Mouse (Mus musculus): ENCODE results near the gene Smchd1. TPM values are rescaled to one million over a fixed set of nuclear protein-coding genes. Genes with fewer than 3 reads are reported as not detected.

Smchd1 gene
- polyA plus RNA-seq, 1 experiment from 2014 or later: 24.6 TPM

- Histone ChIP-seq H3K36me3 (ENCODE audit: control insufficient read depth, insufficient read depth) (peaks cover 23% of the 10 kb centered on the region), H3K27me3 (ENCODE audit: control insufficient read depth, insufficient read depth, low read depth, low read length) (no peaks in the 10 kb centered on the region), H3K9ac (ENCODE audit: low read depth, low read length) (no peak overlapping the region), H3K4me3 (ENCODE audit: low read depth, low read length) (no peak overlapping the region), H3K4me1 (ENCODE audit: control insufficient read depth, low read depth, low read length) (no peaks in the 10 kb centered on the region), H3K27ac (ENCODE audit: low read length) (no peak overlapping the region), H3K4me2 (ENCODE audit: low read depth, low read length) (no peak overlapping the region), H3K9me3 (replicated peaks; ENCODE audit: control insufficient read depth, low read length) (no peaks in the 10 kb centered on the region; the same call in 1 of the 2 replicates)
- 23% methylated on average over 1 of the region's 1 CpGs for WGBS (ENCODE audit: insufficient replicate concordance)
- no peak for ATAC-seq (ENCODE audit: low read depth)
Measured at GRCm38 (mm10) chr17:71417008-71417407, 58.1 kb downstream of the Smchd1 start.

GRCm38 (mm10) chr17:71387401-71387800 is 87.7 kb downstream of the Smchd1 start:
- no peak overlapping the region for H3K27ac ChIP-seq (ENCODE audit: low read length)
- ATAC-seq (ENCODE audit: low read depth): no peak
- H3K4me1 ChIP-seq (ENCODE audit: control insufficient read depth, low read depth, low read length): no peaks in the 10 kb centered on the region
- H3K4me3 ChIP-seq (ENCODE audit: low read depth, low read length): no peak overlapping the region
- WGBS (ENCODE audit: insufficient replicate concordance): 72% methylated on average over 3 of the region's 3 CpGs
- H3K9me3 ChIP-seq (replicated peaks; ENCODE audit: control insufficient read depth, low read length): no peaks in the 10 kb centered on the region
- H3K9ac ChIP-seq (ENCODE audit: low read depth, low read length): no peak overlapping the region
- H3K36me3 ChIP-seq (ENCODE audit: control insufficient read depth, insufficient read depth): peaks cover 24% of the 10 kb centered on the region
- H3K4me2 ChIP-seq (ENCODE audit: low read depth, low read length): no peak overlapping the region
- H3K27me3 ChIP-seq (ENCODE audit: control insufficient read depth, insufficient read depth, low read depth, low read length): no peaks in the 10 kb centered on the region

GRCm38 (mm10) chr17:71380346-71380745 is 94.8 kb downstream of the Smchd1 start:
- no peaks in the 10 kb centered on the region for H3K27me3 ChIP-seq (ENCODE audit: control insufficient read depth, insufficient read depth, low read depth, low read length)
- H3K9ac ChIP-seq (ENCODE audit: low read depth, low read length): no peak overlapping the region
- H3K36me3 ChIP-seq (ENCODE audit: control insufficient read depth, insufficient read depth): peaks cover 17% of the 10 kb centered on the region
- H3K27ac ChIP-seq (ENCODE audit: low read length): no peak overlapping the region
- no peaks in the 10 kb centered on the region for H3K9me3 ChIP-seq (replicated peaks; ENCODE audit: control insufficient read depth, low read length)
- no peak overlapping the region for H3K4me3 ChIP-seq (ENCODE audit: low read depth, low read length)
- no peaks in the 10 kb centered on the region for H3K4me1 ChIP-seq (ENCODE audit: control insufficient read depth, low read depth, low read length)
- 91% methylated on average over 14 of the region's 14 CpGs for WGBS (ENCODE audit: insufficient replicate concordance)
- no peak overlapping the region for H3K4me2 ChIP-seq (ENCODE audit: low read depth, low read length)
- no peak for ATAC-seq (ENCODE audit: low read depth)

GRCm38 (mm10) chr17:71377901-71378300 is 97.2 kb downstream of the Smchd1 start:
- H3K9me3 ChIP-seq (replicated peaks; ENCODE audit: control insufficient read depth, low read length): no peaks in the 10 kb centered on the region
- WGBS (ENCODE audit: insufficient replicate concordance): 78% methylated on average over 4 of the region's 4 CpGs
- H3K27me3 ChIP-seq (ENCODE audit: control insufficient read depth, insufficient read depth, low read depth, low read length): no peaks in the 10 kb centered on the region
- H3K27ac ChIP-seq (ENCODE audit: low read length): no peak overlapping the region
- ATAC-seq (ENCODE audit: low read depth): no peak
- no peak overlapping the region for H3K9ac ChIP-seq (ENCODE audit: low read depth, low read length)
- H3K4me1 ChIP-seq (ENCODE audit: control insufficient read depth, low read depth, low read length): no peaks in the 10 kb centered on the region
- H3K4me3 ChIP-seq (ENCODE audit: low read depth, low read length): no peak overlapping the region
- H3K36me3 ChIP-seq (ENCODE audit: control insufficient read depth, insufficient read depth): peaks cover 17% of the 10 kb centered on the region
- no peak overlapping the region for H3K4me2 ChIP-seq (ENCODE audit: low read depth, low read length)

GRCm38 (mm10) chr17:71355526-71355925 is 119.6 kb downstream of the Smchd1 start:
- H3K4me2 ChIP-seq (ENCODE audit: low read depth, low read length): no peak overlapping the region
- no peak overlapping the region for H3K9ac ChIP-seq (ENCODE audit: low read depth, low read length)
- no peaks in the 10 kb centered on the region for H3K27me3 ChIP-seq (ENCODE audit: control insufficient read depth, insufficient read depth, low read depth, low read length)
- 85% methylated on average over 3 of the region's 3 CpGs for WGBS (ENCODE audit: insufficient replicate concordance)
- peaks cover 33% of the 10 kb centered on the region for H3K36me3 ChIP-seq (ENCODE audit: control insufficient read depth, insufficient read depth)
- no peak overlapping the region for H3K4me3 ChIP-seq (ENCODE audit: low read depth, low read length)
- ATAC-seq (ENCODE audit: low read depth): no peak
- H3K27ac ChIP-seq (ENCODE audit: low read length): no peak overlapping the region
- no peaks in the 10 kb centered on the region for H3K4me1 ChIP-seq (ENCODE audit: control insufficient read depth, low read depth, low read length)
- no peaks in the 10 kb centered on the region for H3K9me3 ChIP-seq (replicated peaks; ENCODE audit: control insufficient read depth, low read length)

GRCm38 (mm10) chr17:71354205-71354604 is 120.9 kb downstream of the Smchd1 start:
- H3K27ac ChIP-seq (ENCODE audit: low read length): no peak overlapping the region
- no peaks in the 10 kb centered on the region for H3K4me1 ChIP-seq (ENCODE audit: control insufficient read depth, low read depth, low read length)
- no peak overlapping the region for H3K4me3 ChIP-seq (ENCODE audit: low read depth, low read length)
- peaks cover 23% of the 10 kb centered on the region for H3K36me3 ChIP-seq (ENCODE audit: control insufficient read depth, insufficient read depth)
- no peak for ATAC-seq (ENCODE audit: low read depth)
- no peak overlapping the region for H3K4me2 ChIP-seq (ENCODE audit: low read depth, low read length)
- no peak overlapping the region for H3K9ac ChIP-seq (ENCODE audit: low read depth, low read length)
- H3K9me3 ChIP-seq (replicated peaks; ENCODE audit: control insufficient read depth, low read length): no peaks in the 10 kb centered on the region
- H3K27me3 ChIP-seq (ENCODE audit: control insufficient read depth, insufficient read depth, low read depth, low read length): no peaks in the 10 kb centered on the region
- WGBS (ENCODE audit: insufficient replicate concordance): 94% methylated on average over 11 of the region's 11 CpGs

- H3K27ac ChIP-seq (ENCODE audit: low read length): no peak overlapping the region
- no peaks in the 10 kb centered on the region for H3K4me1 ChIP-seq (ENCODE audit: control insufficient read depth, low read depth, low read length)
- no peaks in the 10 kb centered on the region for H3K9me3 ChIP-seq (replicated peaks; ENCODE audit: control insufficient read depth, low read length)
- no peak for ATAC-seq (ENCODE audit: low read depth)
- H3K27me3 ChIP-seq (ENCODE audit: control insufficient read depth, insufficient read depth, low read depth, low read length): no peaks in the 10 kb centered on the region
- H3K9ac ChIP-seq (ENCODE audit: low read depth, low read length): no peak overlapping the region
- H3K4me2 ChIP-seq (ENCODE audit: low read depth, low read length): no peak overlapping the region
- no peak overlapping the region for H3K4me3 ChIP-seq (ENCODE audit: low read depth, low read length)
- 73% methylated on average over 3 of the region's 3 CpGs for WGBS (ENCODE audit: insufficient replicate concordance)
- peaks cover 19% of the 10 kb centered on the region for H3K36me3 ChIP-seq (ENCODE audit: control insufficient read depth, insufficient read depth)
Measured at GRCm38 (mm10) chr17:71348188-71348587, 127.0 kb downstream of the Smchd1 start.

- Histone ChIP-seq H3K36me3 (ENCODE audit: control insufficient read depth, insufficient read depth) (peaks cover 9% of the 10 kb centered on the region; the same call in 1 of the 2 replicates), H3K27ac (ENCODE audit: low read length) (no peak overlapping the region), H3K27me3 (ENCODE audit: control insufficient read depth, insufficient read depth, low read depth, low read length) (no peaks in the 10 kb centered on the region), H3K4me1 (ENCODE audit: control insufficient read depth, low read depth, low read length) (no peaks in the 10 kb centered on the region), H3K4me3 (ENCODE audit: low read depth, low read length) (no peak overlapping the region), H3K4me2 (ENCODE audit: low read depth, low read length) (no peak overlapping the region), H3K9me3 (replicated peaks; ENCODE audit: control insufficient read depth, low read length) (no peaks in the 10 kb centered on the region), H3K9ac (ENCODE audit: low read depth, low read length) (no peak overlapping the region)
- 75% methylated on average over 3 of the region's 3 CpGs for whole genome bisulfite sequencing (ENCODE audit: insufficient replicate concordance)
- ATAC-seq (ENCODE audit: low read depth): no peak
Measured at GRCm38 (mm10) chr17:71342006-71342405, 133.1 kb downstream of the Smchd1 start.

- ATAC-seq (ENCODE audit: low read depth): no peak
- Histone ChIP-seq H3K4me1 (ENCODE audit: control insufficient read depth, low read depth, low read length) (no peaks in the 10 kb centered on the region), H3K9me3 (replicated peaks; ENCODE audit: control insufficient read depth, low read length) (no peaks in the 10 kb centered on the region), H3K4me2 (ENCODE audit: low read depth, low read length) (no peak overlapping the region), H3K4me3 (ENCODE audit: low read depth, low read length) (no peak overlapping the region), H3K9ac (ENCODE audit: low read depth, low read length) (no peak overlapping the region), H3K27me3 (ENCODE audit: control insufficient read depth, insufficient read depth, low read depth, low read length) (no peaks in the 10 kb centered on the region), H3K36me3 (ENCODE audit: control insufficient read depth, insufficient read depth) (peaks cover 5% of the 10 kb centered on the region; the same call in 1 of the 2 replicates), H3K27ac (ENCODE audit: low read length) (no peak overlapping the region)
- WGBS (ENCODE audit: insufficient replicate concordance): 84% methylated on average over 6 of the region's 6 CpGs
Measured at GRCm38 (mm10) chr17:71338627-71339026, 136.5 kb downstream of the Smchd1 start.

Measured in liver, embryonic 16.5 days (tissue).